Mouse (Mus musculus) embryonic facial prominence, embryonic 15.5 days (tissue): Measurements from ENCODE around the gene Slc4a5. TPM values are rescaled to one million over a fixed set of nuclear protein-coding genes. Genes with fewer than 3 reads are reported as not detected.

Experiments used
- ATAC-seq: fragments of 200-750 bp; cut with Nextera tagmentation; 2 replicates; pipeline ENCODE4 v1.8.0; 2017; ENCODE audit warnings: low read depth, moderate TSS enrichment; ENCODE audit not compliant: insufficient number of reproducible peaks, low FRiP score, low TSS enrichment
- H3K27ac ChIP-seq: fragments of 300-500 bp; sonication (generic); replicated peaks from 2 replicates; pipeline ENCODE4 v1.5.1; 2015; ENCODE audit warnings: mild to moderate bottlenecking, inconsistent platforms
- H3K27me3 ChIP-seq: fragments of 300-500 bp; sonication (generic); 2 replicates; pipeline ENCODE4 v1.6.1; 2015; ENCODE audit warnings: inconsistent platforms
- H3K36me3 ChIP-seq: fragments of 300-500 bp; sonication (generic); 2 replicates; pipeline ENCODE4 v1.6.1; 2015; ENCODE audit warnings: mild to moderate bottlenecking, inconsistent platforms
- H3K4me1 ChIP-seq: fragments of 300-500 bp; sonication (generic); 2 replicates; pipeline ENCODE4 v1.6.1; 2015; ENCODE audit warnings: inconsistent platforms
- H3K4me2 ChIP-seq: fragments of 300-500 bp; sonication (generic); replicated peaks from 2 replicates; pipeline ENCODE4 v1.6.1; 2015; ENCODE audit warnings: mild to moderate bottlenecking, inconsistent platforms
- H3K4me3 ChIP-seq: fragments of 300-500 bp; sonication (generic); replicated peaks from 2 replicates; pipeline ENCODE4 v1.5.1; 2015; ENCODE audit warnings: mild to moderate bottlenecking, inconsistent platforms
- H3K9ac ChIP-seq: fragments of 300-500 bp; sonication (generic); 2 replicates; pipeline ENCODE4 v1.6.1; 2015; ENCODE audit warnings: inconsistent platforms
- H3K9me3 ChIP-seq: fragments of 300-500 bp; sonication (generic); replicated peaks from 2 replicates; pipeline ENCODE4 v1.6.1; 2016; ENCODE audit warnings: inconsistent platforms
- WGBS: fragments of 180-500 bp; shearing (Covaris S2); methylation state at CpG from one replicate; pipeline ENCODE4 v1.1.7; 2015; 5-methylcytosine and 5-hydroxymethylcytosine counted together
- polyA plus RNA-seq: library from polyadenylated mRNA; unstranded; fragments of >200 nt; fragmentation: Nextera tagmentation; extraction: Ambion mirVana; gene quantifications from 2 replicates; pipeline ENCODE4 v1.2.1, GENCODE M21; 2015

The Slc4a5 gene
- polyA plus RNA-seq = 0.11 and 0.48 TPM in 2 replicates

GRCm38 (mm10) chr6:83219814-83220213 is at the start of gene Slc4a5:
Gene Slc4a5 (plus strand): TSS chr6:83219828.
- Histone ChIP-seq H3K36me3 (no peaks in the 10 kb centered on the region), H3K4me1 (no peaks in the 10 kb centered on the region), H3K9ac (no peak within 1 kb of the TSS), H3K27ac (no peak within 1 kb of the TSS), H3K9me3 (no peaks in the 10 kb centered on the region), H3K4me3 (no peak within 1 kb of the TSS), H3K4me2 (no peak within 1 kb of the TSS), H3K27me3 (no peaks in the 10 kb centered on the region)
- WGBS = 71% methylated on average over 3 of the region's 3 CpGs
- no peak for ATAC-seq

GRCm38 (mm10) chr6:83169872-83170271 is 49.8 kb upstream of the Slc4a5 start:
- Histone ChIP-seq H3K4me3 (no peak overlapping the region), H3K9me3 (no peaks in the 10 kb centered on the region), H3K27ac (no peak overlapping the region), H3K4me1 (peaks cover 32% of the 10 kb centered on the region), H3K36me3 (no peaks in the 10 kb centered on the region), H3K9ac (no peak overlapping the region), H3K4me2 (no peak overlapping the region), H3K27me3 (no peaks in the 10 kb centered on the region)
- ATAC-seq = no peak
- WGBS = 84% methylated on average over 5 of the region's 5 CpGs

GRCm38 (mm10) chr6:83171063-83171462 is 48.6 kb upstream of the Slc4a5 start:
- Histone ChIP-seq H3K4me1 (peaks cover 32% of the 10 kb centered on the region), H3K36me3 (no peaks in the 10 kb centered on the region), H3K27ac (no peak overlapping the region), H3K9ac (no peak overlapping the region), H3K4me3 (no peak overlapping the region), H3K4me2 (no peak overlapping the region), H3K27me3 (no peaks in the 10 kb centered on the region), H3K9me3 (no peaks in the 10 kb centered on the region)
- WGBS = 70% methylated on average over 5 of the region's 5 CpGs
- no peak for ATAC-seq

- no peaks in the 10 kb centered on the region for H3K9me3 ChIP-seq
- 69% methylated on average over 9 of the region's 9 CpGs for WGBS
- no peaks in the 10 kb centered on the region for H3K27me3 ChIP-seq
- peaks cover 19% of the 10 kb centered on the region; the same call in 1 of the 2 replicates for H3K4me1 ChIP-seq
- no peak overlapping the region for H3K27ac ChIP-seq
- no peaks in the 10 kb centered on the region for H3K36me3 ChIP-seq
- no peak overlapping the region for H3K4me2 ChIP-seq
- H3K4me3 ChIP-seq = no peak overlapping the region
- ATAC-seq = no peak
- no peak overlapping the region for H3K9ac ChIP-seq
Measured at GRCm38 (mm10) chr6:83172240-83172920, 47.2 kb upstream of the Slc4a5 start.

GRCm38 (mm10) chr6:83175996-83176395 is 43.6 kb upstream of the Slc4a5 start:
- 76% methylated on average over 8 of the region's 8 CpGs for WGBS
- H3K9ac ChIP-seq = no peak overlapping the region
- H3K4me3 ChIP-seq = no peak overlapping the region
- ATAC-seq = no peak
- no peak overlapping the region for H3K27ac ChIP-seq
- no peaks in the 10 kb centered on the region for H3K36me3 ChIP-seq
- no peaks in the 10 kb centered on the region for H3K9me3 ChIP-seq
- H3K27me3 ChIP-seq = no peaks in the 10 kb centered on the region
- no peak overlapping the region for H3K4me2 ChIP-seq
- peaks cover 14% of the 10 kb centered on the region for H3K4me1 ChIP-seq

- WGBS = 12% methylated on average over 12 of the region's 12 CpGs
- peaks cover 25% of the 10 kb centered on the region for H3K36me3 ChIP-seq
- H3K9ac ChIP-seq = peak overlapping the region; percentile 35
- peak overlapping the region; percentile 36 for H3K4me3 ChIP-seq
- peak overlapping the region; percentile 54 for H3K4me2 ChIP-seq
- peak; percentile 51 for ATAC-seq
- no peaks in the 10 kb centered on the region for H3K9me3 ChIP-seq
- H3K4me1 ChIP-seq = peaks cover 14% of the 10 kb centered on the region
- H3K27me3 ChIP-seq = no peaks in the 10 kb centered on the region
- H3K27ac ChIP-seq = no peak overlapping the region
Measured at GRCm38 (mm10) chr6:83179390-83180117, 40.1 kb upstream of the Slc4a5 start.

GRCm38 (mm10) chr6:83180605-83181004 is 39.0 kb upstream of the Slc4a5 start:
- Histone ChIP-seq H3K4me2 (no peak overlapping the region), H3K4me1 (peaks cover 23% of the 10 kb centered on the region), H3K9me3 (no peaks in the 10 kb centered on the region), H3K36me3 (peaks cover 26% of the 10 kb centered on the region), H3K9ac (no peak overlapping the region), H3K27me3 (no peaks in the 10 kb centered on the region), H3K27ac (no peak overlapping the region), H3K4me3 (no peak overlapping the region)
- WGBS = 79% methylated on average over 6 of the region's 6 CpGs
- no peak for ATAC-seq

- H3K9me3 ChIP-seq = no peaks in the 10 kb centered on the region
- H3K9ac ChIP-seq = no peak overlapping the region
- 85% methylated on average over 3 of the region's 3 CpGs for WGBS
- H3K27me3 ChIP-seq = no peaks in the 10 kb centered on the region
- H3K4me1 ChIP-seq = peaks cover 36% of the 10 kb centered on the region
- no peak overlapping the region for H3K4me3 ChIP-seq
- H3K36me3 ChIP-seq = peaks cover 38% of the 10 kb centered on the region
- no peak for ATAC-seq
- H3K27ac ChIP-seq = no peak overlapping the region
- H3K4me2 ChIP-seq = no peak overlapping the region
Measured at GRCm38 (mm10) chr6:83184858-83185435, 34.7 kb upstream of the Slc4a5 start.

- H3K9ac ChIP-seq = no peak overlapping the region
- H3K27ac ChIP-seq = peak overlapping the region; percentile 55
- WGBS = 8% methylated on average over 25 of the region's 25 CpGs
- no peaks in the 10 kb centered on the region for H3K9me3 ChIP-seq
- peaks cover 50% of the 10 kb centered on the region for H3K36me3 ChIP-seq
- H3K27me3 ChIP-seq = no peaks in the 10 kb centered on the region
- H3K4me2 ChIP-seq = peak overlapping the region; percentile 42
- ATAC-seq = peak; percentile 74
- H3K4me3 ChIP-seq = peak overlapping the region; percentile 32
- H3K4me1 ChIP-seq = peaks cover 34% of the 10 kb centered on the region
Measured at GRCm38 (mm10) chr6:83185895-83186861, 33.5 kb upstream of the Slc4a5 start.

- WGBS = 58% methylated on average over 2 of the region's 2 CpGs
- Histone ChIP-seq H3K4me1 (peaks cover 34% of the 10 kb centered on the region), H3K27ac (peak overlapping the region; percentile 55; the same call in 1 of the 2 replicates), H3K4me2 (peak overlapping the region; percentile 42; the same call in 1 of the 2 replicates), H3K36me3 (peaks cover 58% of the 10 kb centered on the region), H3K4me3 (no peak overlapping the region), H3K9ac (no peak overlapping the region), H3K27me3 (no peaks in the 10 kb centered on the region), H3K9me3 (no peaks in the 10 kb centered on the region)
- ATAC-seq = peak; percentile 61
Measured at GRCm38 (mm10) chr6:83186946-83187345, 32.7 kb upstream of the Slc4a5 start.
